Mouse (Mus musculus) thymus, postnatal 4 days (tissue): Measurements from ENCODE around the gene Usp31.

ENCODE experiments used
- DNase-seq: peaks from one replicate; pipeline ENCODE4 v3.0.0; 2021

Gene Usp31

GRCm38 (mm10) chr7:121707073-121707667, at the start of gene Usp31:
Usp31 (minus strand) TSS chr7:121707253.
- DNase-seq: peak; percentile 95

GRCm38 (mm10) chr7:121754748-121755147, 47.7 kb upstream of the Usp31 start:
- DNase-seq: no peak

DNA sequence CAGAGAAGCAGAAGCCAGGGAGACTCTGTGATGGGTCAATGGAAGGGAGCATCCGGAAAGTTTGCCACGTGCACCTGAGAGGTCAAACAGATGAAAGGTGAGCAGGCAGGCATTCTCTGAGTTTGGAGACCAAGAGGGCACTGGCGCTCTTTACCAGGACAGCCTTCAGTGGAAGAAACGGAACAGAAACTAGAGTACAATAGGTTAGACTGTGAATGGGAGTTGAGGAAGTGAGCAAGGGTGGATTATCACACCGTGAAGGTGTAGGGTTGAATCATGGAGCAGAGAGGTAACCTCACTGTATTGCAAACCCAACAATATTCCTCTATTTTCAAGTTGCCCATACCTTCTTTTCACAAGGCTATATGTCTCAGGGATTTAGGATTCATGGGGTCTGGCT, 43.2 kb upstream of the Usp31 start:
- DNase-seq: no peak

- no peak for DNase-seq
Measured at GRCm38 (mm10) chr7:121737511-121738415, 30.7 kb upstream of the Usp31 start.

- peak; percentile 90 for DNase-seq
Measured at GRCm38 (mm10) chr7:121734171-121734831, 27.2 kb upstream of the Usp31 start, which contains the start of gene Scnn1g. Scnn1g (plus strand) TSS chr7:121734479.

- peak; percentile 72 for DNase-seq
Measured at GRCm38 (mm10) chr7:121730225-121730624, 23.2 kb upstream of the Usp31 start.

DNA sequence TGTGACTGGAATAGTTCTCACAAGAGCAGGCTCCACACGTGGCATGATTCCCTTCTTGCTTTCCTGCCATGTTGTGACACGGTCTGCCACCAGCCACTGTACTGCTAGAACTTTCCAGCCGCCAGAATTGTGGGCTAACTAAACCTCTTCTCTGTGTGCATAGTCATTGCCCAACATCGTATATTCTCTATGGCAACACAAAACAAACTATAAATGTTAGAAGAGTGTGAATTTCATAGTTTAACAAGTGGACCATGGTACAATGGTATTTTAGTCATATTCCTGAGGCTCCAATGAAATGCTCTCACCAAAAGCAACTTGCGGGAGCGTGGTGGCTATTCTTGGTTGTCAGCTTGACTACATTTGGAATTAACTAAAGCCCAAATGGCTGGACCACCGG, 10.0 kb upstream of the Usp31 start:
- DNase-seq: no peak

DNA sequence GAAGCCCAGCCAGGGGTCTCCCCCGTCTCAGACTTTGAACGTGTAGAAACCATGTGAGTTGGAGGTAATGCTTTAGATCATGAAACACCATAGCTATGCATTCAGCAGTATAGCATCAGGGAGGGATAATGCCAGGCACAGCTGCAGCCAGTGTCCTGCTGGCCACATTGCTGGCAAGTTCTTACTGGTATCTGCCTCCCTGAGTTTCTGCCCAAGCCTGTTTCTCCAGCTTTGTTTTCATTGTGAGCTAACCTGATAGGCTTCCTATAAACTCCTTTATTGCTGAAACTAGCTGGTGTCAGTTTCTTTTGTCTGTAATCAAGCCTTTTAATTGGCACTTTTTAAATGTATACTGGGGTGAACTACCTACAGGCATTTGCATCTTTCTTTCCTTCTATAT, 4.1 kb upstream of the Usp31 start:
- no peak for DNase-seq

- peak; percentile 53 for DNase-seq
Measured at GRCm38 (mm10) chr7:121706411-121707072, 511 bp downstream of the Usp31 start.

GRCm38 (mm10) chr7:121705051-121705450, 2.0 kb downstream of the Usp31 start:
- DNase-seq: no peak

DNA sequence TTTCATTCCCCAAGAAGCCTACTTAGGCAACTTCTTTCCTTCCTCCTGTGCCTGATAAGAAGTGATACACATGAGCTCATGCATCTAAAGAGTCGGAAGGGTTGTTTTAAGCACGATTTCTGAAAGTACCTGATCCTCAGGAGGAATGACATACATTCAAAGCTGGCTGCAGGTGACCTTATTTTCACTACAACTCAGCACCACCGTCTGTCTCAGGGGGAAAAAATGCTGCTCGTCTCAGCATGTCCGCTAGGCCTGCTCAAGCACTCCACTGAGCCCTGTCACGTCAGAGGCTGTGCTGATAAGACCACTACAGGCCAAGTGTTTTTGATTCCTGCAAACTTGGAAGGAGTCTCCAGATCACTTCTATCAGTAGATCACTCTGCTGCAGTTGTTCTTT, 5.1 kb downstream of the Usp31 start:
- DNase-seq: no peak

DNA sequence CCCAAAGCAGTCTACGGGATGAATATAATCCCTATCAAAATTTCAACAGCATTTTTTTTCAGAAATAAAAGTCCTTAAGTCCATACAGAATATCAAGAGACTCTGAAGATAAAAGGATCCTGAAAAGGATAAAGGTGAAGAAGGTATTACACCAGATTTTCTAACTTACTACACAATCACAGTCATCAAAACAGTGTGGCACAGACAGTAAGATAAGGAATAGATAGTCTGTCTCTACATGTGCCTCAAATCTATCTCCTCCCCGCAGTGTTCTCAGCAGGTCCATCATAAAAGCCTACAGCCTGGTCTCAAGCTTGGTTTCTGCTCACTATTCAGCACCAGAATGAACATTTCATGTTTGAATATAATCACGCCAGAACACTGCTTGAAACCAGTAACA, 6.6 kb downstream of the Usp31 start:
- no peak for DNase-seq

- DNase-seq: no peak
Measured at GRCm38 (mm10) chr7:121699218-121699617, 7.8 kb downstream of the Usp31 start.

- no peak for DNase-seq
Measured at GRCm38 (mm10) chr7:121697574-121697973, 9.5 kb downstream of the Usp31 start.

GRCm38 (mm10) chr7:121697170-121697569, 9.9 kb downstream of the Usp31 start:
- DNase-seq: no peak

DNA sequence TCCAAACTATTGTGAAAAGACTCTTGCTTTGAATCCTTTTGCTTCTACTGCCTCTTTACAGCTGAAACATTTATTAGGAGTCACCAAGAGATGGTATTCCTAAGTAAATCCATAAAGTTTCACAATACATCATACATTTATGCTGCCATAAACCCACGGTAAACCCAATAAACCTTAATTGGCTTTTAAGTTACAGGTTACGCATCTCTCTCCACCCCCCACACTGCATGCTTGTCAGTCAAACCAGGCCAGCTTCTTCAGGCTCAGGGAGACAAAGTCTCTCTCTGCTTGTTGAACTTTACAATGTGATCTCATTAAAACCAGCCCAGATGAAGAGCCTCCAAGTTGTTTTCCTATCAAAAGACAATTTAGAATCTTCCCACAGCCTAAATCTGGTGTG, 15.2 kb downstream of the Usp31 start:
- DNase-seq: no peak

DNA sequence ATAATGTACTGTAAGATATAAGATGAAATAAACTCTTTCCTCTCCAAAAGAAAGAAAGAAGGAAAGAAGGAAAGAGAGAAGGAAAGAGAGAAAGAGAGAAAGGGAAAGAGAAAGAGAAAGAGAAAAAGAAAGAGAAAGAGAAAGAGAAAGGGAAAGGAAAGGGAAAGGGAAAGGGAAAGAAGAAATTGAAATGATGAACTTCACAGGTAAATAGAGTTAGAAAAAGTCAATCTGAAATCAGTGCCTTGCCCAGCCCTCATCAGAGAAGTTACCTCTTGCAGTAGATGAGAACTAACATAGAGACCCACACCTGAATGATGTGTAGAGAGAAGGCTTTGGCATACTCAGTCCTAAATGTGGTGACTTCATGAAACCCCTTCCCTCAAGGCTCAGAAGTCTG, 17.7 kb downstream of the Usp31 start:
- DNase-seq: no peak

GRCm38 (mm10) chr7:121685140-121685984, 21.7 kb downstream of the Usp31 start:
- DNase-seq: no peak

DNA sequence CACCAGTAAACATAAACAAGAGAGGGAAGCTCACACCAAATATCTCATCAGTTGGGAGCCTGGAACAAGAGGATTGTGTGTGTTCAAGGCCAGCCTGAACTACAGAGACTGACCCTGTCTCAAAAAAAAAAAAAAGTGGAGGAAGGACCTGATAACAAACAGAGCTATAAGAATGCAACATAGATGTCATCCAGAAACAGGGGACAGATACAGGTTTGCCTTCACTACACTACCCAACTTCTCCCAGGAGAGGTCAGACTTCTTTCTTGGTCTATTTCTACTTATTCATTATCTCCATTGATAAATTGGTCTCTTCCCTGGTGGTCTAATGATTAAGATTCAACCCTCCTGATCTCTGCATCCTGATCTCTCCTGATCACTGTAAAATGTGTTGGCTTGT, 25.9 kb downstream of the Usp31 start:
- no peak for DNase-seq

GRCm38 (mm10) chr7:121677105-121677753, 29.8 kb downstream of the Usp31 start:
- DNase-seq: no peak

DNA sequence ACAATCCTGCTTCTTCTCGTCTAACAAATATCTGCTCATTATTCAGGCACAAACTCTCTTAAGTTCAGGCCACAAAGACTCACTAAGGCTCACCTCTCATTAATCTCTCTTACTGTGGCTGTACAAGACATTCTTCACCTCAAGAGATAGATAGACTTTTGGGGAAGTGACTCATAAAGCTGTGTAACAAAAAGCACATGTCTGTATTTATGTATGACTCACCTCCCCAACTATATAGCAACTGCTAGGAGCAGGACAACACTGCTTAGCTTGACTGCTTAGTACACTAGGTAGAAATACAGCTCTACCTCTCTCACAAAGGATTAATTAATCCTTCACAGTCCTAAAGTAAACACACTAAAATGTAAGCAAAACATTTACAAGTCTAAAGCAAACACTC, 46.3 kb downstream of the Usp31 start:
- DNase-seq: no peak

- no peak for DNase-seq
Measured at GRCm38 (mm10) chr7:121658866-121659265, 48.2 kb downstream of the Usp31 start.
